Mouse (Mus musculus) heart, embryonic 12.5 days (tissue): Measurements from ENCODE around the gene Lmln. TPM values are rescaled to one million over a fixed set of nuclear protein-coding genes. Genes with fewer than 3 reads are reported as not detected.
"Not testable (repeated sequence)": the region's sequence is repeated elsewhere in the genome, so short reads cannot be mapped to it uniquely, and the experiment has no call there.

Experiments used
- ATAC-seq: fragments of 200-750 bp; cut with Nextera tagmentation; 2 replicates; pipeline ENCODE4 v1.8.0; 2017; ENCODE audit warnings: moderate TSS enrichment, moderate library complexity; ENCODE audit not compliant: insufficient number of reproducible peaks, low FRiP score
- H3K27ac ChIP-seq: fragments of 300-500 bp; sonication (generic); 2 replicates; pipeline ENCODE4 v1.5.1; 2016; ENCODE audit warnings: mild to moderate bottlenecking, moderate library complexity; ENCODE audit not compliant: poor library complexity, severe bottlenecking
- H3K27me3 ChIP-seq: fragments of 300-500 bp; sonication (generic); replicated peaks from 2 replicates; pipeline ENCODE4 v1.6.1; 2016; ENCODE audit warnings: mild to moderate bottlenecking, moderate library complexity
- H3K36me3 ChIP-seq: fragments of 300-500 bp; sonication (generic); 2 replicates; pipeline ENCODE4 v1.6.1; 2016; ENCODE audit warnings: mild to moderate bottlenecking, moderate library complexity
- H3K4me1 ChIP-seq: fragments of 300-500 bp; sonication (generic); replicated peaks from 2 replicates; pipeline ENCODE4 v1.6.1; 2016; ENCODE audit warnings: mild to moderate bottlenecking
- H3K4me2 ChIP-seq: fragments of 300-500 bp; sonication (generic); 2 replicates; pipeline ENCODE4 v1.6.1; 2016; ENCODE audit warnings: mild to moderate bottlenecking, moderate library complexity
- H3K4me3 ChIP-seq: fragments of 300-500 bp; sonication (generic); 2 replicates; pipeline ENCODE4 v1.5.1; 2016; ENCODE audit warnings: mild to moderate bottlenecking
- H3K9ac ChIP-seq: fragments of 300-500 bp; sonication (generic); 2 replicates; pipeline ENCODE4 v1.6.1; 2016; ENCODE audit warnings: mild to moderate bottlenecking, moderate library complexity
- H3K9me3 ChIP-seq: fragments of 300-500 bp; sonication (generic); replicated peaks from 2 replicates; pipeline ENCODE4 v1.6.1; 2016; ENCODE audit warnings: mild to moderate bottlenecking, moderate library complexity
- WGBS: fragments of 180-500 bp; shearing (Covaris S2); methylation state at CpG from one replicate; pipeline ENCODE4 v1.1.7; 2016; 5-methylcytosine and 5-hydroxymethylcytosine counted together
- polyA plus RNA-seq: library from polyadenylated mRNA; unstranded; fragments of >200 nt; fragmentation: Nextera tagmentation; extraction: Ambion mirVana; gene quantifications from 2 replicates; pipeline ENCODE4 v1.2.1, GENCODE M21; 2016

Gene Lmln
- polyA plus RNA-seq, 1 experiment from 2014 or later, result 3.2 TPM

GRCm38 (mm10) chr16:33135167-33135566, 72.8 kb downstream of the Lmln start:
- Histone ChIP-seq H3K27ac (no peak overlapping the region), H3K27me3 (no peaks in the 10 kb centered on the region), H3K4me1 (0 out of 2 replicates have a peak, but pooled peaks cover 4% of the 10 kb centered on the region), H3K9ac (no peak overlapping the region), H3K4me2 (no peak overlapping the region), H3K9me3 (no peaks in the 10 kb centered on the region), H3K4me3 (no peak overlapping the region), H3K36me3 (no peaks in the 10 kb centered on the region)
- ATAC-seq, result no peak
- WGBS, result 59% methylated on average over 4 of the region's 4 CpGs

GRCm38 (mm10) chr16:33139061-33139460, 76.7 kb downstream of the Lmln start:
- WGBS, result 73% methylated on average over 6 of the region's 7 CpGs
- not testable (repeated sequence) for H3K36me3 ChIP-seq, H3K27me3 ChIP-seq, H3K9ac ChIP-seq, H3K27ac ChIP-seq, H3K4me2 ChIP-seq, H3K4me3 ChIP-seq, H3K4me1 ChIP-seq, ATAC-seq, H3K9me3 ChIP-seq

GRCm38 (mm10) chr16:33141758-33142280, 79.5 kb downstream of the Lmln start:
- 52% methylated on average over 3 of the region's 3 CpGs for WGBS
- no peak overlapping the region for H3K4me3 ChIP-seq
- H3K4me2 ChIP-seq, result no peak overlapping the region
- H3K27me3 ChIP-seq, result no peaks in the 10 kb centered on the region
- H3K9me3 ChIP-seq, result peaks cover 7% of the 10 kb centered on the region
- no peak overlapping the region for H3K9ac ChIP-seq
- no peak overlapping the region for H3K27ac ChIP-seq
- no peaks in the 10 kb centered on the region for H3K36me3 ChIP-seq
- ATAC-seq, result no peak
- no peaks in the 10 kb centered on the region for H3K4me1 ChIP-seq

DNA sequence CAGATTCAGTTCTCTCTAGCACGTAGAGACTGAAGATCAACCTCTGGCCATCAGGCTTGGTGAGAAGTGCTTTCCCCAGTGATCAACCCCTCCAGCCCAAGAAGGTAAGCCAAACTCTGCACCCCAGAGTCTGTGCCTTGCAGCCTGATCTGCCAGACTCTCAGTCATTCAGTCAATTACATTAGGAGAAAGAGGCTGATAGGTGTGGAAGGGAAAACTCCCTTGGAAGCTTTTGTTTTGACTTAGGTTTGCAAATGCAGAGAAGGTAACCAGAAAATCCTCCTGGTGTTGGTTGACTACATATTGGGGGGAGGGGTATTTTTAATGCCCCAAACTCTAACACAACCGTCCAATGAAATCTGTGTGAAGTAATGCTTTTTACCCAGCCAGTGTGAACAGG, 81.1 kb downstream of the Lmln start:
- H3K4me3 ChIP-seq, result no peak overlapping the region
- no peaks in the 10 kb centered on the region for H3K27me3 ChIP-seq
- no peaks in the 10 kb centered on the region for H3K4me1 ChIP-seq
- H3K27ac ChIP-seq, result no peak overlapping the region
- ATAC-seq, result no peak
- H3K9me3 ChIP-seq, result peaks cover 7% of the 10 kb centered on the region
- H3K36me3 ChIP-seq, result no peaks in the 10 kb centered on the region
- no peak overlapping the region for H3K4me2 ChIP-seq
- WGBS, result 70% methylated on average over 2 of the region's 2 CpGs
- no peak overlapping the region for H3K9ac ChIP-seq

DNA sequence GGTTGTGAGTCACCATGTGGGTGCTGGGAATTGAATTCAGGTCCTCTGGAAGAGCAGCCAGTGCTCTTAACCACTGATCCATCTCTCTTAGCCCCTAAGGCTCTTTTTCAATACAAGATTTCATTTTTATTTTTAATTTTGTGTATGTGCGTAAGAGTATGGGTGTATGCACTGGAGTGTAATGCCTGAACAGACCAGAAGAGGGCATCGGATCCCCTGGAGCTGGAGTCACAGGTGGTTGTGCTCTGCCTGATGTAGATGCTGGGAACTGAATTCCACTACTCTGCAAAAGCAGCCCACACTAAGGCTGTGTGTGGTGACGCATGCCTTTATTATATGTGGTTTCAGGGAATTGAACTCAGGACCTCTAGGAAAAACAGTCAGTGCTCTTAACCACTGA, 83.9 kb downstream of the Lmln start:
- no peaks in the 10 kb centered on the region for H3K27me3 ChIP-seq
- no peak overlapping the region for H3K4me3 ChIP-seq
- H3K9me3 ChIP-seq, result peaks cover 7% of the 10 kb centered on the region
- H3K9ac ChIP-seq, result no peak overlapping the region
- H3K36me3 ChIP-seq, result no peaks in the 10 kb centered on the region
- ATAC-seq, result no peak
- no peaks in the 10 kb centered on the region for H3K4me1 ChIP-seq
- 91% methylated on average over 3 of the region's 3 CpGs for WGBS
- no peak overlapping the region for H3K4me2 ChIP-seq
- no peak overlapping the region for H3K27ac ChIP-seq

DNA sequence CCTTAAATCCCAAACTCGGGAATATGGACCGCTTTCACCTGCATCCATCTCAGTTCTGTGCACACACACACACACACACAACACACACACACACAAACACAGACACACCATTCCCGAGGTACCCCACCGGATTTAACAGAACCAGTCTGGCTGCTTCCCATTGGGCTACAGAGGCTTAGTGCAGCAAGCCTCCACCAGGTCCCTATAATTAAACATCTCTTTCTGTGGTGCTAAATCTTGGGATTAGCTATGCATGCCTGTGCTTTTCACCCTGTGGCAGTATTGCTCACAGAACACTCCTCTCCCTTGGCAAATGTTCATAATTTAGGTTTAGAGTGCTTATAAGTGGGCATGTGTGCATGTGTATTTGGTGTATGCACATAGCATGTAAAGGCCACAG, 85.8 kb downstream of the Lmln start:
- Histone ChIP-seq H3K4me3 (no peak overlapping the region), H3K4me2 (no peak overlapping the region), H3K9ac (no peak overlapping the region), H3K27me3 (no peaks in the 10 kb centered on the region), H3K36me3 (no peaks in the 10 kb centered on the region), H3K27ac (no peak overlapping the region), H3K4me1 (no peaks in the 10 kb centered on the region), H3K9me3 (peaks cover 7% of the 10 kb centered on the region)
- WGBS, result 86% methylated on average over 4 of the region's 4 CpGs
- ATAC-seq, result no peak

GRCm38 (mm10) chr16:33150875-33151274, 88.6 kb downstream of the Lmln start:
- H3K27me3 ChIP-seq, H3K9me3 ChIP-seq, ATAC-seq, H3K4me1 ChIP-seq, H3K27ac ChIP-seq, H3K4me3 ChIP-seq, H3K36me3 ChIP-seq, H3K4me2 ChIP-seq, H3K9ac ChIP-seq: not testable (repeated sequence)
- 76% methylated on average over 9 of the region's 9 CpGs for WGBS

DNA sequence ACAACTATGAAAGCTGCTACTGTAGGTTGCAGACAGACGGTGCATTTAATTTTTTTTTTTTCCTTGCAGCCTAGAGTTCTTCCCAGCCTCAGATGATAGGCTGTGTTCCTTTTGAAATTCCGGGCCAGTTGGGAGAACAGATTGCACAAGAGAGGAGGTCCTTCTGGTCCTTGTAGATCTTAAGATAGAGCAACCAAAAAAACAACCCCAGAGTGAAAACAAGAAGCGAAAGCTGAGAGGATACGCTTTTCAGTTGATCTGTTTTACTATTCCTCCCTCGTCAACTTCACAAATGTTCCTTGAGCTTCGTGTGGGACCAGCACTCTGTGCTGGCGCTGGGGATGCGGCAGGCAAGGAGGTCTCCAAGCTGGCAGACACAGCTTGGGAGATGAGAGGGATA, 89.2 kb downstream of the Lmln start:
- Histone ChIP-seq H3K4me3 (no peak overlapping the region), H3K27me3 (no peaks in the 10 kb centered on the region), H3K9ac (no peak overlapping the region), H3K4me2 (no peak overlapping the region), H3K36me3 (no peaks in the 10 kb centered on the region), H3K27ac (no peak overlapping the region), H3K4me1 (no peaks in the 10 kb centered on the region), H3K9me3 (no peaks in the 10 kb centered on the region)
- whole genome bisulfite sequencing, result 71% methylated on average over 8 of the region's 8 CpGs
- no peak for ATAC-seq

- Histone ChIP-seq H3K27me3 (no peaks in the 10 kb centered on the region), H3K9ac (no peak overlapping the region), H3K4me1 (no peaks in the 10 kb centered on the region), H3K4me2 (no peak overlapping the region), H3K4me3 (no peak overlapping the region), H3K27ac (no peak overlapping the region), H3K9me3 (no peaks in the 10 kb centered on the region), H3K36me3 (no peaks in the 10 kb centered on the region)
- no peak for ATAC-seq
- WGBS, result 52% methylated on average over 4 of the region's 4 CpGs
These were observed 92.7 kb downstream of the Lmln start for GRCm38 (mm10) chr16:33154992-33155391.

GRCm38 (mm10) chr16:33158006-33158405, 95.7 kb downstream of the Lmln start:
- no peak overlapping the region for H3K4me3 ChIP-seq
- no peak overlapping the region for H3K9ac ChIP-seq
- no peak overlapping the region for H3K4me2 ChIP-seq
- no peak for ATAC-seq
- H3K27ac ChIP-seq, result no peak overlapping the region
- no peaks in the 10 kb centered on the region for H3K4me1 ChIP-seq
- H3K27me3 ChIP-seq, result no peaks in the 10 kb centered on the region
- peaks cover 7% of the 10 kb centered on the region; the same call in 1 of the 2 replicates for H3K9me3 ChIP-seq
- no peaks in the 10 kb centered on the region for H3K36me3 ChIP-seq
- WGBS, result 88% methylated on average over 11 of the region's 11 CpGs

- Histone ChIP-seq H3K27ac (no peak overlapping the region), H3K4me2 (no peak overlapping the region), H3K36me3 (no peaks in the 10 kb centered on the region), H3K4me3 (no peak overlapping the region), H3K9ac (no peak overlapping the region), H3K27me3 (no peaks in the 10 kb centered on the region), H3K9me3 (peaks cover 7% of the 10 kb centered on the region; the same call in 1 of the 2 replicates), H3K4me1 (peaks cover 5% of the 10 kb centered on the region; the same call in 1 of the 2 replicates)
- ATAC-seq, result no peak
- 84% methylated on average over 14 of the region's 14 CpGs for WGBS
These were observed 96.3 kb downstream of the Lmln start for GRCm38 (mm10) chr16:33158590-33159071.

DNA sequence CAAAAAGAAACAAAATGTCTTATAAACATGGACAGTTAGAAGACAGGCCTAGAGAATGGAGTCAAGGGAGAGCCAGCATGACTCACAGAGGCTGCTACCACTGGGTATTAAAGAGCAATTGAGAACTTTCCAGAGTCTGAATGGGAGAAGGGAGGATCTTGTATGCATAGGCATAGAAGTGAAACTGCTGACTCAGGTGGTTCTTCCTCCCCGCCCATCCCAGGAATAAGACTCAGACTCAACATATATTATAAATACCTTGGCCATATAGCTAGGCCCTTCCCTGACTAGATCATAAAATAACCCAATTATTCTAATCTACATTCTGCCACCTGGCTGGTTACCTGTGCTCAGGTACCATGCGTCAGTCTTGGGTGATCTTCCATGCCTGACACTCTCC, 97.0 kb downstream of the Lmln start:
- no peak overlapping the region for H3K4me2 ChIP-seq
- H3K27me3 ChIP-seq, result no peaks in the 10 kb centered on the region
- no peak for ATAC-seq
- peaks cover 5% of the 10 kb centered on the region; the same call in 1 of the 2 replicates for H3K4me1 ChIP-seq
- 87% methylated on average over 2 of the region's 2 CpGs for WGBS
- no peaks in the 10 kb centered on the region for H3K36me3 ChIP-seq
- no peak overlapping the region for H3K27ac ChIP-seq
- H3K9me3 ChIP-seq, result peaks cover 7% of the 10 kb centered on the region; the same call in 1 of the 2 replicates
- no peak overlapping the region for H3K4me3 ChIP-seq
- no peak overlapping the region for H3K9ac ChIP-seq
